Mouse (Mus musculus) ovary, postnatal 10 days (tissue): ENCODE data around the gene Gaa.

Source experiments
- DNase-seq: peaks from one replicate; pipeline ENCODE4 v3.0.0; 2022; ENCODE audit warnings: low spot score

Gaa gene

GRCm38 (mm10) chr11:119300986-119301385, 33.3 kb downstream of the Gaa start:
- no peak for DNase-seq

- no peak for DNase-seq
These were observed 37.4 kb downstream of the Gaa start for GRCm38 (mm10) chr11:119304904-119305712.

- no peak for DNase-seq
These were observed 39.3 kb downstream of the Gaa start for GRCm38 (mm10) chr11:119306762-119307657.

- no peak for DNase-seq
These were observed 39.9 kb downstream of the Gaa start, which contains the start of gene Card14 for GRCm38 (mm10) chr11:119307658-119307867. Gene Card14 (plus strand): TSS chr11:119307768.

- no peak for DNase-seq
These were observed 40.2 kb downstream of the Gaa start for GRCm38 (mm10) chr11:119307916-119308315.

GRCm38 (mm10) chr11:119310621-119311020, 42.9 kb downstream of the Gaa start:
- no peak for DNase-seq

GRCm38 (mm10) chr11:119314252-119314936, 46.7 kb downstream of the Gaa start:
- DNase-seq: no peak

GRCm38 (mm10) chr11:119316720-119317119, 49.0 kb downstream of the Gaa start:
- DNase-seq: no peak

GRCm38 (mm10) chr11:119322521-119322920, 54.8 kb downstream of the Gaa start:
- DNase-seq: no peak

- DNase-seq: no peak
These were observed 57.4 kb downstream of the Gaa start for GRCm38 (mm10) chr11:119325068-119325467.

- DNase-seq: no peak
These were observed 62.9 kb downstream of the Gaa start for GRCm38 (mm10) chr11:119330592-119330991.

- DNase-seq: no peak
These were observed 64.3 kb downstream of the Gaa start for GRCm38 (mm10) chr11:119331970-119332369.
